Comparison of ENCODE assay signal across 8 mouse cellular contexts in genomic region chr9:15529275-15529964, GRCm38 (mm10). TPM values are rescaled to one million over a fixed set of nuclear protein-coding genes. Genes with fewer than 3 reads are reported as not detected.
A peak's percentile ranks its signal among the peaks of the same experiment; 100 is the strongest.
DNase-seq lines count a peak whose midpoint lies in the region.

No protein-coding gene starts in this region.

- DNase-seq in adrenal gland, postnatal 25 days, result peak; percentile 34
- no peak for DNase-seq in adrenal gland, adult 18-20 months (ENCODE audit: low spot score in 2 of 2)
- DNase-seq in urinary bladder, postnatal 14 days (ENCODE audit: low spot score), result peak; percentile 77
- DNase-seq in urinary bladder, postnatal 10 days (ENCODE audit: low spot score), result no peak
- DNase-seq in kidney, postnatal 10 days, result peak; percentile 72
- DNase-seq in naive thymus-derived CD4-positive, alpha-beta T cell, adult 2 months (ENCODE audit: low read depth), result peak; percentile 28
- no peak for DNase-seq in layer of hippocampus, adult 9-11 months
- DNase-seq in frontal cortex, postnatal 36 days (ENCODE audit: low spot score in 2 of 2), result no peak

RNA-seq across cellular contexts. Expression of gene Smco4, which starts 36.2 kb away (rescaled TPM):
- total RNA-seq in adrenal gland, postnatal 25 days (2021), result 26.6 and 32.0 TPM in 2 replicates
- total RNA-seq in adrenal gland, adult 18-20 months (2021), result 10 to 100 TPM; 16.6 to 28.7 TPM

Comparison
In these comparisons a context has a peak if more than half of its experiments do, and no peak if none do; other contexts are left out.
1. DNase-seq: peak in adrenal gland, postnatal 25 days (single experiment), urinary bladder, postnatal 14 days (single experiment), kidney, postnatal 10 days (single experiment) and naive thymus-derived CD4-positive, alpha-beta T cell, adult 2 months (single experiment); none in adrenal gland, adult 18-20 months (0 of 2), urinary bladder, postnatal 10 days (single experiment), layer of hippocampus, adult 9-11 months (single experiment) and frontal cortex, postnatal 36 days (0 of 2).